Mouse (Mus musculus) cerebellum, adult 9-11 months (tissue): ENCODE measurements around the gene Cnnm3.

Experiments used
- DNase-seq: peaks from one replicate; pipeline ENCODE4 v3.0.0; 2022

Gene Cnnm3

DNA sequence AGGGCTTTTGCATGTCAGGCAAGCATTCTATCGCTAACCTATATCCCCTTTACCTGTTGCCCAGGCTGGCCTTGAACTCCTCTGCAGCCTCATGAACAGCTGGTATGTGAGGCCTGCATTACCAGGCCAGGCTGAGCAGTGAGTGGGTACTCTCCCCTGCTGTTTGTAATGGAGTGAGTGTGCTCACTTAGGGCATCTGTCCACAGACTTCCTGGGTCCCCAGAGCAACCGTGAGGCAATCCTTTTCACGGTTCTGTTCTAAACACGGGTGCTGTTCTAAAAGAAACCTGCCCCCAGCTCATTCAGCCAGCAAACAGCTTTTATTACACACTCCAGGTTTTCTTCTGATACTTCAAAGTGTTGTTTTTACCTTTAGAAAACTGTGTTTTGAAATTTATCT lies 27.1 kb downstream of the Cnnm3 start:
- no peak for DNase-seq

DNA sequence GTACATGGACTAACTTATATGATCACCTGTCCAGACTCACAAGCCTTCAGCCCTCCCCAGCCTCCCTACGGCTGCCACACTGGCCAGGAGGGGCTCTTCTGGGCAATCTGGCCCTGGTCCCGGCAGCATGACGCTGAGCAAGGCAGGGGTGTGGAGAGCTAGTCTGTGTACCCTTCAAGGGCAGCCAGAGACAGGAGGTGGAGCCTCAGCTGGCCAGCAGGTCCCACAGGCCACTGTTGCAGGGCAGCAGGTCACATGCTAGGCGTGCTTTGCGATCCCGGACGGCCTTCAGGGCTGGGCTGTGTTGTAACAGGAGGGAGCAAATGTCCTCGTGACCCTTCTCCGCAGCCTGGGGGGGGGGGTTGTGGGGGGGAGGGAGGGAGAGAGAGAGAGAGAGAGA lies 27.5 kb downstream of the Cnnm3 start, which contains the start of gene Gm42417:
Gene Gm42417 (minus strand): TSS at position 244 of the 400 bp plus-strand sequence.
- peak; percentile 45 for DNase-seq

DNA sequence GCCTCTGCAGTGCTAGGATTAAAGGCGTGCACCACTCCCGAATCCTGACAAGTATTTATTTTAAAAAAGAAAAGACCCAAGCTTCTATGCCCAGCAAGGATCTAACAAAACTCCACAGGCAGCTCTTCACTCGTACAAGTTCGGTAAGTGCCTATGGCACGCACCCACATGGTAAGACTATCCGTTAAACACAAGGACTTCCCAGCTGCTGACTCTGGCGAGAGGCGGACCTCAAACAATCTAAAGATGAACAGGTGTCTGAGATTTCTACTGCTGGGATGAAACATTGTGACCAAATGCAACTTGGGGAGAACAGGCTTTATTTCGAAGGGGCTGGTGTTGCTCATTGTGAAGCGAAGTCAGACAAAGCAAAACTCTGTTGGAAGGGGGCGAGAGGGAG lies 28.5 kb downstream of the Cnnm3 start:
- no peak for DNase-seq

DNA sequence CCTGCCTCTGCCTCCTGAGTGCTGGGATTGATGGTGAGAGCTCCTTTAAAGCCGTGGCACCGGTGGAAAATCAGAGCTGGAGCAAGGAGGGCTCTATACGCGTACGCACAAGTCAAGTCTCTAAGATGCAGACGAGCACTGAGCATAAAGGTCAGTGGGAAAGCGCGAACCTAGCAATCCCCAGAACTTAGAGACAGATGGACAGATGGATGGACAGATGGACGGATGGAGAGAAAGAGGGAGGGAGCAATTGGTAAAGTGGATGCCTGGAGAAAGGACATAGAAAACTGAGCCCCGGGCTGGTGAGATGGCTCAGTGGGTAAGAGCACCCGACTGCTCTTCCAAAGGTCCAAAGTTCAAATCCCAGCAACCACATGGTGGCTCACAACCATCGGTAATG lies 29.1 kb downstream of the Cnnm3 start:
- DNase-seq, result peak; percentile 54

DNA sequence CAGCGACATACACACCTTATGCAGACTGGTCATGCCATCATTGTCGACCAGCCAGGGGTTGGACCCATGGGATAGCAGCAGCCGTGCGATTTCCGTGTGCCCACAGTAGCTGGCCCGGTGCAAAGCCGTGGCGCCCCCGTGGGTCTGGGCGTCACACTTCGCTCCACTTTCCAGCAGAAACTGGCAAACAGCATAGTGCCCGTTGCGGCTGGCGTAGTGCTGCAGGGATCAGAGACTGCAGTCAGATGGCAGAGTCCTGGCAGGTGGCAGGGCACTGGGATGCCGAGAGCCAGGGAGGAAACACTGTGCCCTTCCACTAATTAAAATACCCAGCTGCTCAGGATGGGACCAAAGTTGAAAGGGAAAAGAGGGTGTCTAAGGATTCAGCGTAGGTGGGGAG lies 30.2 kb downstream of the Cnnm3 start:
- DNase-seq, result peak; percentile 80

DNA sequence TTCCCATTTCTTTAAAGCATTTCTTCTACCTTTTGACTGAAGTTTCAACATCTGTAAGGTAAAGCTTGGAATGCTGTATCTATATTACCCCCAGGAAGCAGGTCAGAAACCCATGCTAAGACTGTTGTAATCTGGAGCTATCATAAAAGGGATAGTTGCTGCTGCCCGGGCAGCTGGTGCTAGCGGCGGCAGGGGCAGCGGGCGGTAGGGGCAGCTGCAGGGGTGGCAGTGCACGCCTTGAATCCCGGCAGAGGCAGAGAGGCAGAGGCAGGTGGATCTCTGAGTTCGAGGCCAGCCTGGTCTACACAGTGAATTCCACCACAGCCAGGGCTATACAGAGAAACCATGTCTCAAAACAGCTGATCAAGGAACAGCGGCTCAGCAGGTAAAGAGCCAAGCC lies 31.3 kb downstream of the Cnnm3 start:
- no peak for DNase-seq

DNA sequence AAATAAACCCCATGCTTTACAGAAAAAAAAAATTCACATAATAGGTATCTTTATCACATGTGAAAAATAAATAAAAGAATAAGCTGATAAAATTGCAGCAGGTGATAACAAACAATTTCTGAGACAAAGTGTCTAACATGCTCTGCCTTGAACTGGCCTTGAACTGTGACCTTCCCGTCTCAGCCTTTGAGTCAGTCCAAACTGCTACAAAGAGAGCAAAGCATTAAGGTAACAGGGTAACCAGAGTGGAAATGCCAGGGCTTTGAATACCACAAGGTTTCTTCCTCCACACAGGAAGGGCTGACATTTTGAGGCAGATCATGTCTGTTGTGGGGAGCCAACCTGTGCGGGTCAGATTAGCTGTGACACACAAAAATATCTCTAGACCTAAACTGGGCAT lies 33.7 kb downstream of the Cnnm3 start:
- no peak for DNase-seq

DNA sequence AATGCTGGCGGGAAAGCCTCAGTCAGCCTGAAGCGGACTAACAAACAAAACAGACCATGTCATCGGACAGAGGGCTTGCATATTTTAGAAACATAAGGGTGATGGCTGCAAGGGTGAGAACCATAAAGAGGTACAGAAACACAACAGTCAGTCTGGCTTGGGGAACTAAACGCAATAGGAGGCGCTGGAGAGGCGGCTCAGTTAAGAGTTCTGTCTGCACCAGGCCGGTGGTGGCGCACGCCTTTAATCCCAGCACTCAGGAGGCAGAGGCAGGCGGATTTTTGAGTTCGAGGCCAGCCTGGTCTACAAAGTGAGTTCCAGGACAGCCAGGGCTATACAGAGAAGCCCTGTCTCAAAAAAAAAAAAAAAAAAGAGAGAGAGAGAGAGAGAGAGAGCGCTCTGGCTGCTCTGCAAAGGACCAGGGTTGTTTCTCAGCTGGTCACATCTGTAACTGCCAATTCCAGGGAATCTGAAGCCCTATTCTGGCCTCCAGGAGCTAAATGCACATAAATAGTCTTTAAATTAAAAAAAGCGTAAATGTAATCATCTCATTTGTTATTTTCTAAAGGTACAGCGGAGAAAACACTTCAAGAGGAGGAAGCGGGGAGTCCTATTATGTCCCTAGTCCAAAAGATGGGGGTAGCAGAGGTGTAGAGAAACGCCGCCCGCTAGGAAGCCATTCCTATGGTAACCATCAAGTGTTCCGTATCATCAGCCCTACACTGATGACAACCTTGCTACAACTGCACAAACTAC lies 34.4 kb downstream of the Cnnm3 start:
- no peak for DNase-seq

DNA sequence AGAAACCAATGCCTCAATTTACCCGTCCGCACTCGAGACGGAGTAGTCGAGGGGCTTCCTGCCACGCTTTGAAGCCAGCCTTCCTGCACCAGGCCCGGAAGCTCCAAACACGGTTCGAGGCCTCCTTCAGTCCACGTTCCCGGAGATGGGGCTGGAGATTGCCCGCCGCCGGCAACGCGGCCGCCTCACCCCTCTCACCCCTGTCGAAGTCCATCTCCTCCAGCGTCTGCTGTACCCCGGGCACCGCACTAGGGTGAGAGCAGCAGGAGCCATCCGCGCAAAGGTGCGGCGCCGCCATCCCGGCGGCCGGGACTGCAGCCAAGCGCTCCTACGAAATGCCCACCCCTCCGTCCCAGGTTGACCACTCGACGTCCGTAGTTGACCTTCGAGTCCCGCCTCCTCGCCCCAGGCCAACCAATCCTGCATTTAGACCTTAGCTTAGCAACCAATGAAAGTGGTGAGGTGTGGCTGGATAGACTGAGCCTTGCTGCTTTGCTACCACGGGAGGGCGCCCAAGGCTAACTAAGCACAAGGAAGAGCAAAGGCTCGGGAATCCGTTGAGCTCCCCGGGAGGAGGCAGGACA lies 35.3 kb downstream of the Cnnm3 start, which contains the start of gene Ankrd39:
Gene Ankrd39 (minus strand): TSS at position 558 of the 584 bp plus-strand sequence.
- DNase-seq, result peak; percentile 99

DNA sequence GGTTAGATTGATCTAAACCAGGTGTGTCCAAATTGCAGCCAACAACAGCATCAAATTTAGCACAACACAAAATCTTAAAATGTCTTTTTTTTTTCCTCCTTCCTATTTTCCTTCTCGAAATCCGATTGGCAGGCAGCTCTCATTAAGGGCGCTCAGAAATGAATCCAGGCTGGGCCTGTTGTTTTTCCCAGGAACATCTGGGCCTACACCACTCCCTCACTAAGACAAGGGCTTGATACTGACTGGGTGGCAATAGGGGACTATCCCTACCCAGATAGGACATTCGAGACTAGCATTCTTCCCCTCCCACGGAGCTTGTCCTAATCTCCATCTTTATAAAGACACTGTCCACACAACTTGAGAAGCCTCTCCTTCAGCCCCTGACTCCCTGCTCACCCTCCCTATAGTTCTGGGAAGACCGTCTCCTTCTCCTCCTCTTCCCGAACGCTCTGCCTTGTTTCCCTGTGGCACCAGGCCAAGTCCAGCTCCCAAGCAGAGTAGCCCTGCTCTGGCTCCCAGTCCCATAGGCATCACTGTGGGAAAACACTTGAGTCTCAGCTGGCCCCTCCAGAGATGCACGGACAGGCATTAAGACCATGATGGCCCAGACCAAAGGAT lies 36.4 kb downstream of the Cnnm3 start:
- peak; percentile 67 for DNase-seq

DNA sequence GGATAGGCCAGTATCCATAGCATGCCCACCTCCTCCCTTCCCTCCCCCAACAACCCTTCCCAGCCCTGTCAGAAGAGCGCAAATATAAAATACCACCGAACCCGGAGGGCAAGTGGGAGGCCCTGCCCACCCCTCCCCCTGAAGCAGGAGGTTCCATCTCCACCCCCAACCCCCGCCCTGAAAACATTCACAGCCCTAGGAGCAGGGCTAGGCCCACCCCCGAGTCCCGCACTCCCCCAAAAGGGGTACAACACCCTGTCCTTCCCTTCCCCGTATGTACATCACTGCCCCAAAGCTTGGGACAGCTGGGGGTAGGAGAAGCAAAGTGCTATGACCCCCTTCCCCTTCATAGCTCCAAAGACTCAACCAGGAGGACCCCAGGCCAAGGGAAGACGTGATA lies 37.1 kb downstream of the Cnnm3 start:
- no peak for DNase-seq

DNA sequence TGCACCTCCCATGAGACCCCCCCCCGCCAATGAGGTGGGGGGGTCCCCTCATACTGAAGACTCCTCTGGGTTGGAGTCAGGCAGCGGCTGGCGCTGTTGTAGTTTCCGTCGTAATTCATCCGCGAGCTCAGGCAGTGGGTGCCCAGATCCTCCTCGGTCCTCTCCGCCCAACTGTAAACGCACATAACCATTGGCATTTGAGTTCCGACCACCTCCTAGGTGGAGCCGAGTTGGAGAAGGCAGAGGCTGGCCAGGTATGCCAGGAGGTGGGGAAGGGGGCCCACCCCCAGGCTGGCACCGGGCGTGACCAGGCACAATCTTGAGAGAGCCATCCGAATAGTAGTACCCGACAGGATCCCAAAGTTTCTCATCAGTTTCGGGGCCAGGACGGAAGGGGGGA lies 37.8 kb downstream of the Cnnm3 start:
- DNase-seq, result peak; percentile 52

DNA sequence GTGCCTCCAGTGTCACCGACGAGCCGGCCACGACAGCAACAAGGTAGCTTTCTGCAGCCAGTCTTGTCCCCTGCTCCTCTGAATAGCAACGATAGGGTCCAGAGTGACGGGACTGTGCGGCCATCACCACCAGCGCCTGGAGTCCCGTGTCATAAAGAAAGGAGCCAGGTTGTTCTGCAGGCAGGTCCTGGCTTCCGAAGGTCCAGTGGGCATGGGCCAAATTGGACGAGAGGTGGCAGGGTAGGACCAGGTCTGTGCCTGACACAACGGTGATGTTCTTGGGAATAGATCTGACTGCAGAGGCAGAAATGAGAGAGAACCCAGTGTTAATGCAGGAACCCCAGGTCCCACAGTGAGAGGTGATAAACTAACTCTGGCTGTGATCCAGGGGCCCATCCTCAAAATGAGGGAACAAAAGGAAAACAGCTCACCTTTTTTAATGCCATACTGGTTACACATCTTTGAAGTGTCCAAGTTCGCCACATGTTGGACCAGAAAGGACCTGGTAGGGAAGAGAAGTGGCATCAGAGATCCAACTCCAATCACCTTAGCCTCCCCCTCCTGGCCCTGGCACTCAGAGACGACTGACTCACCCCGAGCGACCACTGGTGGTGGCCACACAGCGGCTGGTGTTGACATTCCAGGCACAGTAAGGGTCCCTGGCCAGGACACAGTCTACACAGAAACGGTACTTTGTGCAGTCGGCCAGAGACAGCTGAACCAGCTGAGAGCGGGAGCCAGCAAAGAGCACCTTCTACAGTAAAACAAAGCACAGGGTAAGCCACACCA lies 38.6 kb downstream of the Cnnm3 start:
- DNase-seq, result peak; percentile 76

DNA sequence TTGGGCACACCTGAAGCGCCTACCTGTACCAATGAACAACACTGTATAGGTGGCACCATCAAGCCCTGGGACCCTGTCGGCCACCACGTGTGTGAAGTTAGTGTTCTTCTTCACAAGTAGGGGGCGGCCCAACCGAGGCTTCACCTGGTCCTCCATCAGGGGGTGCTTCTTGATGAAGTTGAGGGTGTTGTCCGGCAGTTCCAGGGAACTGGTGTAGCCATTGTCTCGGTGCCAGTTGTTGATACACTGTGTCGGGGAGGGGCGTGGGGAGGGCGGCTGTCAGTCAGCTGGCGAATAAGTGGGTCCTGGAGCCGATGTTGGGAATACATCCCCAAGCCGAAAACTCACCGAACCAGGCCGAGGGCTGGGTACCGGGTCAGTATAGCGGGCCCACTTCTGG lies 40.2 kb downstream of the Cnnm3 start:
- DNase-seq, result peak; percentile 71

DNA sequence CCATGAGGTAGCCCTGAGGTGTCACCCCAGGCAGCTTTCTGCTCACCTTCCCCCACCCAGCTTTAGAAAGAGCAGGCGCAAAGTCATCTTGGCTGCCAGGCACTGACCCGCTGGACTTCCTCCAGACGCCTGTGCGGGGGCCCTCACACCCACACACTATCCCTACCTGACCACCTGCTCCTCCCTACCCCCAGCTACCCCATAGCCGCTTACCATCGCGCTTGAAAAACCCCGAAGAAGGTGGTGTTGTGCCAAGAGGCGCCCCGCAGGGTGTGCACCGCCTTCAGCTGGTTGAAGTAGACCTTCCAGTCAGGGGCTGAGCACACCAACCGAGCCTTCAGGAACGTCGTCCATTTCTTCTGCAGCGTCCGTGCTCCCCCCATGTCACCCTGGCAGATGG lies 40.8 kb downstream of the Cnnm3 start:
- DNase-seq, result peak; percentile 92

DNA sequence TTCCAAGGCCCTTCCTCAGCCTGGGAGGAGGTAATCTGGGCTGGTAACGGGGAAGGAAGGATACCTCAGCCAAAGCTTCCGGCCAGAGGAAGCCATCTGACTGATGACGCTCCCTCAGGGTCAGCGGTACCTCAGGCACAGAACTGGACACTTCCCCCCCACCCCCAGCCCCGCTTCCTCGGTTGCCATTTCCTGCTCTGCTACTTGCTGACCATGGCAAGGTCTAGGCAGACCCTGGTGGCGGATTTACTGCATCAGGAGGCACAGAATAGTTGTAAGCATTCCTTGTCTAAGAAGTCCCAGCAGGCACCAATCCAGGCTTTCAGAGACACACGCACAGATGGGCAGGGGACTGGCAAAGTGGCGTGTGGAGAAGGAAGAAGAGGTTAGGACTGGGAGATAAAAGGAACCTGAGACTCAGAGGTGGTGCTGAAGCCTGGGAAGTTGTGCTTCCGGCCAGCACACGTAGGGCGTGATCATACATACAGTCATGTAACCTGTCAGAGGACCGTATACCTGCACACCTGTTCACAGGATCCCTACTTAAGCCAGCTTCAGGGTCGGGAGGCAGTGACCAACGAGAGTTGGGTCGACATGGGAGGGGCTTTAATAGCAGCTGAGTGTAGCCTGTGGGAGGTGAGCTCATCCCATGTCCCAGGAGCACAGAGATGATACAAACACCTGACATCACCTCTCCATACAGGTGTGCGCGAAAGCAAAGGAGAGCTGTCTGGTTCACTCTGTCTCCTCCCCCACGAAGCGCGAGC lies 43.1 kb downstream of the Cnnm3 start:
- DNase-seq, result peak; percentile 57

DNA sequence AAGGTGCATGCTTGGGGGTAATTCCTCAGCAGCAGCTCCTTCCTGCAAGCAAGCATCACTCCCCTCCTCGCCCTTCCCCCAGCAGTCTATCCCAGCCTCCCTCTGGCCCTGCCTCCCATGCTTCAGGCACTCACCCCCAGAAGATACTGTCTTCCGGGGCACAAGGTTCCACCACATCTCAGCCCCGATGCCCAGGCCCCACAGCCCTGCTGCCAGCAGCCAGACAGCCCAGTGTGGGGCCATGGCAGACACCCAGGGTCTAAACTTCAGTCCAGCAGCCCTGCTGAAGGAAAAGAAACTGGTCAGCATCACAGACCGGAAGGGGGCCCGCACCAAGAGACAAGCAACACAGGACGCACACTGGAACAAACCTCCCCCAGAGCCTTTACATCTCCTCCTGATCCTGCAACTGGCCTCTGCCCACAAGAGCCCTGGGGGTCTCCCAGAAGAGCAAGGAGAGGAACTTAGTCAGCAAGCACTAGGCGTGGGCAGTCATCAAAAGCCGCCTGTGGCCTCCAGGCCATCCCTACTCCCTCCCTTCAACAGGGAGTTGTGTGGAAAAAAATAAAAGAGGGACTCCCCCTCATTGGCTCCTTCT lies 44.2 kb downstream of the Cnnm3 start:
- peak; percentile 74 for DNase-seq

DNA sequence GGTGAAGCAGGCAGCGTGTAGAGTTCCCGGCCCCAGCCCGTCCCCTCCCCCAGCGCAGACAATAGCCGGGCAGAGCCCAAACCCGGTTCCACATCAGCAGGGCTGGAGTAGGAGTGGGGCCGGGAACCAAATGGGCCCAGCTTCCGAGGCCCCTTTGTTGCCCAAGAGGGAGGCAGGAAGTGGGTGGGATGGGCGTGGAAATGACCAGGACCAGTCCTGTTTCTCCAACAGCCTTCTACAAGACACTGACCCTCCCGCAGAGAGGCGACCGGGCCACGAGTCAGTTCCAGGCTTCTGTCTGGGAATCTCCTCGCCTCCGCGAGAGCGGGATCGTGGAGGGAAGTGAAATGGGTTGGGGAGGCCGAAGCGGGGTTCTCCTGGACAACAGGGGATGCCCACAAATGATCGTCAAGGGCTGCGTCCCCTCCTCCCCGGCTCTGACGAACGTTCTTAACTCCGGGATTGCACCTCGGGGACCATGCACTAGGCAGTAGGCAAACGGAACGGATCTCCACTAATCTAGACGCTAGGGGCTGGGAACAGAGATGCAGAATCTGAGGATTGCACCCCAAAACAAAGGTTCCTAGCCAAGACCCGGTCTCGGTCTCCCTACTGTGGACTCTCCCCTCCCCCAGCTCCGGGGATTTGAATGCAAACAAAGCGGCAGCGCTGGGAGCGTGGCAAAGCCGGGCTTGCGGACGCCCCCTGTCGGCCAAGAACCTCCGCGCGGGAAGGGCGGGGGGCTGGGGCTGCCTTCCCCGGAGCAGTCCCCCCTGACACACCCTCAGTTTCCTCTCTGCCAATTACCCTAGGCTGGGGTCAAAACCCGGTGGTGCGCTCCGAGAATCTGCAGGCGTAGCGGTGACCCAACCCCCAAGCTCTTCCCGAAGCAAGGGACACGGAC lies 45.1 kb downstream of the Cnnm3 start:
- peak; percentile 92 for DNase-seq

DNA sequence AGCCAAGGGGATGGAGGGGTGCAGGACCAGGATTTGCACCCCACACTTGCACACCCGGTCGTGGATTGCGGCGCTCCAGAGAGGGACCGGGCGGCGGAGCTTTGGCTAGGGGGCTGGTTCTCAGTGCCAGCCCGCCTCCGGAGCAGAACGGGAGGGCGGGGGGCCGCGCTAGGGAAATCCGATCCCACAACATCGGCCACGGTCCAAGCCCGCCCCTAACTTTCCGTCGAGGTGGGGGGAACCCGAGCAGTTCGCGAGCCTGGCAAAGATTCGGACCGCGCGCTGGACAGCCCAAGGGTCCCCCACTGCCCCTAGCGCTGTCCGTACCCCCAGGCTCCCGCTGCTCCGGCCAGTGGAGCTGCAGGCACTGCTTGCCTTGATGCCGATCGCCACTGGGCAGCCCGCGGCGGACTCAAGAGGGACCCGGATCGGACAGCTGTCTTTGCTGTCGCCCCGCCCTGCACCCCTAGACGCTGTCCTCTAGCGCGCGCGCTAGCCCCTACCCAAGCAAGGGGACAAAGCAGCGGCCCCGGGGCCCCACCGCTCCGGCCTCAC lies 45.9 kb downstream of the Cnnm3 start:
- DNase-seq, result no peak
